Mouse (Mus musculus) hindbrain, embryonic 10.5 days (tissue): ENCODE data around the gene Rbms2. TPM values are rescaled to one million over a fixed set of nuclear protein-coding genes. Genes with fewer than 3 reads are reported as not detected.

Experiments used
- microRNA counts: library from miRNA; unstranded; fragments of <30 nt; microRNA quantifications from one replicate; lab custom pipeline; 2017
- polyA plus RNA-seq: library from polyadenylated mRNA; unstranded; fragments of >200 nt; fragmentation: Nextera tagmentation; extraction: Ambion mirVana; gene quantifications from 2 replicates; pipeline ENCODE4 v1.2.1, GENCODE M21; 2016

Rbms2 gene
- polyA plus RNA-seq, 1 experiment from 2014 or later = 25.7 TPM

MicroRNA genes within 50 kb of the gene (microRNA counts, 519-probe panel; counts per million panel counts)
- microRNA mmu-miR-677 (lab: Ali Mortazavi, UCI) = 1,255 counts per million, percentile 77 among the panel's probes with 10 or more counts

Other genes starting within 250 kb of the Rbms2 start
- gene Hsd17b6, start 172.7 kb downstream of the Rbms2 start, polyA plus RNA-seq = not detected in 2 replicates
- gene Prim1, start 165.1 kb downstream of the Rbms2 start, polyA plus RNA-seq = 82.4 and 108 TPM in 2 replicates
- gene Naca, start 144.7 kb downstream of the Rbms2 start, polyA plus RNA-seq = 790 and 883 TPM in 2 replicates
- gene Ptges3, start 121.3 kb downstream of the Rbms2 start, polyA plus RNA-seq = 544 and 661 TPM in 2 replicates
- gene Atp5b, start 97.0 kb downstream of the Rbms2 start, polyA plus RNA-seq = 2,236 and 2,265 TPM in 2 replicates
- gene Baz2a, start 88.7 kb downstream of the Rbms2 start, polyA plus RNA-seq = 16.2 and 17.0 TPM in 2 replicates
- 0.57 and 0.93 TPM in 2 replicates for gene Gls2, start 14.2 kb upstream of the Rbms2 start, polyA plus RNA-seq
- gene Spryd4, start 31.5 kb upstream of the Rbms2 start, polyA plus RNA-seq = 27.3 and 27.5 TPM in 2 replicates
- 0.22 and 0.24 TPM in 2 replicates for gene Mip, start 45.5 kb upstream of the Rbms2 start, polyA plus RNA-seq
- gene Timeless, start 51.8 kb upstream of the Rbms2 start, polyA plus RNA-seq = 65.9 and 89.7 TPM in 2 replicates
- gene Apon, start 73.8 kb upstream of the Rbms2 start, polyA plus RNA-seq = 0.54 and 0.56 TPM in 2 replicates
- not detected in 2 replicates for gene Apof, start 88.4 kb upstream of the Rbms2 start, polyA plus RNA-seq
- 14.6 and 19.3 TPM in 2 replicates for gene Stat2, start 90.3 kb upstream of the Rbms2 start, polyA plus RNA-seq
- gene Il23a, start 118.5 kb upstream of the Rbms2 start, polyA plus RNA-seq = not detected in 2 replicates
- 42.5 and 43.7 TPM in 2 replicates for gene Pan2, start 123.0 kb upstream of the Rbms2 start, polyA plus RNA-seq
- gene Cnpy2, start 142.2 kb upstream of the Rbms2 start, polyA plus RNA-seq = 252 and 259 TPM in 2 replicates
- gene Cs, start 157.4 kb upstream of the Rbms2 start, polyA plus RNA-seq = 231 and 232 TPM in 2 replicates
- gene Coq10a, start 188.7 kb upstream of the Rbms2 start, polyA plus RNA-seq = 14.5 and 21.6 TPM in 2 replicates
- gene Ankrd52, start 196.8 kb upstream of the Rbms2 start, polyA plus RNA-seq = 9.6 and 10.3 TPM in 2 replicates
- gene Slc39a5, start 220.9 kb upstream of the Rbms2 start, polyA plus RNA-seq = 0.55 TPM in 1 of 2 replicates, not detected in the other
- gene Nabp2, start 231.2 kb upstream of the Rbms2 start, polyA plus RNA-seq = 144 and 147 TPM in 2 replicates
- 46.7 and 48.0 TPM in 2 replicates for gene Rnf41, start 231.4 kb upstream of the Rbms2 start, polyA plus RNA-seq